Mouse (Mus musculus): ENCODE measurements at regions not wholly inside any gene's neighbourhood (a gene's known extent, or its start where the extent isn't known, plus 50 kb on each side); places are given as distances from the start of the nearest gene placed in this dataset.

DNA sequence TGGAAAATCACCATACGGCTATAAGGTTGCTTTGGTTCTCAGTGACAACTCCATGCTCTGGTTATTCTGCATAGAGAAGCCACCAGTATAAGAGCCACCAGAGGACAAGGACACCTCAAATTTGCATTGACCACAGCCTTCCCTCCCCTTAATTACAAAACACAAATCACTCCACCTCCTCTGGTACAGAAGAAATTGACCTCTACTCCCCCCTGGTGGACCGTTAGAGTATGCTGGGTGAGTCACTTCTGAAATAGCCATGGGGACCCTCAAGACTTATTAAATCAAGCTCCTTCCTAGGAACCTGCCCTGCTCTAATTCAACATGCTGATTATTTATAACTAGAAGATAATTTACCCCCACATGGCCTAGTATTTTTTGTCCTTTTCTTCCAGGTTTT lies 139.6 kb upstream of the Smarca2 start:
- no peak overlapping the region for H3K9ac ChIP-seq (replicated peaks; ENCODE audit: low read depth, low read length)
- no peak overlapping the region for H3K4me2 ChIP-seq (ENCODE audit: low read depth, low read length)
- no peak for TF ChIP-seq EP300 (IDR thresholded peaks at IDR 0.05; ENCODE audit: low read depth)
- TF ChIP-seq CTCF (IDR thresholded peaks at IDR 0.05; ENCODE audit: low read depth): peak; percentile 58
- H3K27me3 ChIP-seq (ENCODE audit: control insufficient read depth, insufficient read depth, low read length): no peaks in the 10 kb centered on the region
- H3K4me3 ChIP-seq (ENCODE audit: low read depth, low read length): no peak overlapping the region
- H3K4me1 ChIP-seq (ENCODE audit: control insufficient read depth, insufficient read depth): no peaks in the 10 kb centered on the region
- ATAC-seq (ENCODE audit: insufficient read depth, low read depth) (no peak), DNase-seq (ENCODE audit: low spot score) (peak; percentile 22)
- H3K27ac ChIP-seq (ENCODE audit: low read depth): no peak overlapping the region
- no peaks in the 10 kb centered on the region for H3K36me3 ChIP-seq (replicated peaks; ENCODE audit: control insufficient read depth, insufficient read depth, low read length)
- no peaks in the 10 kb centered on the region for H3K9me3 ChIP-seq (replicated peaks; ENCODE audit: control insufficient read depth, low read length)
- 33% methylated on average over 2 of the region's 2 CpGs for WGBS

DNA sequence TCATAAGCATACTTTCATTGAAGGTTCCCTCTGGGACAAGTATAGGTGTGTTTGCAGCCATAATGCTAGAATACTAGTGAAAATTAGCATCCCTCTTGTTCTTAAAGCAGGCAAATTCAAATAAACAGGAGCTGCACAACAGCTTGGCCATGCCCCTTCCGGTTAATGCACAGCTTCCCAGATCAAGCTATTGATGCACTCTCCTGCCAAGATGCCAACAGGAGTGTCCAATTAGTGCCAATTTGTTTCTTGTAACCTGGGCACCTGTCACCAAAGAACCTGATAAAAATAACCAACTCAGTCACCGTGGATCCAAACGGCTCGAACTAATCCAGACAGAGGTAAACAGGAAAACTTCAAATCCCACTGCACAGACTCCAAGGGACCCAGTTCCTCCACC lies 138.6 kb upstream of the Smarca2 start:
- DNase-seq (ENCODE audit: low spot score): no peak
- WGBS: 62% methylated on average over 4 of the region's 4 CpGs
- Histone ChIP-seq H3K4me3 (ENCODE audit: low read depth, low read length) (no peak overlapping the region), H3K4me2 (ENCODE audit: low read depth, low read length) (no peak overlapping the region), H3K9ac (replicated peaks; ENCODE audit: low read depth, low read length) (no peak overlapping the region), H3K4me1 (ENCODE audit: control insufficient read depth, insufficient read depth) (no peaks in the 10 kb centered on the region), H3K36me3 (replicated peaks; ENCODE audit: control insufficient read depth, insufficient read depth, low read length) (no peaks in the 10 kb centered on the region), H3K27ac (ENCODE audit: low read depth) (no peak overlapping the region), H3K27me3 (ENCODE audit: control insufficient read depth, insufficient read depth, low read length) (no peaks in the 10 kb centered on the region), H3K9me3 (replicated peaks; ENCODE audit: control insufficient read depth, low read length) (no peaks in the 10 kb centered on the region)
- no peak for ATAC-seq (ENCODE audit: insufficient read depth, low read depth)
- TF ChIP-seq CTCF (IDR thresholded peaks at IDR 0.05; ENCODE audit: low read depth) (no peak), EP300 (IDR thresholded peaks at IDR 0.05; ENCODE audit: low read depth) (no peak)

GRCm38 (mm10) chr19:26467179-26467651 lies 137.6 kb upstream of the Smarca2 start:
- Histone ChIP-seq H3K36me3 (replicated peaks; ENCODE audit: control insufficient read depth, insufficient read depth, low read length) (no peaks in the 10 kb centered on the region), H3K27me3 (ENCODE audit: control insufficient read depth, insufficient read depth, low read length) (no peaks in the 10 kb centered on the region), H3K4me2 (ENCODE audit: low read depth, low read length) (no peak overlapping the region), H3K4me3 (ENCODE audit: low read depth, low read length) (no peak overlapping the region), H3K4me1 (ENCODE audit: control insufficient read depth, insufficient read depth) (no peaks in the 10 kb centered on the region), H3K9me3 (replicated peaks; ENCODE audit: control insufficient read depth, low read length) (no peaks in the 10 kb centered on the region), H3K9ac (replicated peaks; ENCODE audit: low read depth, low read length) (no peak overlapping the region), H3K27ac (ENCODE audit: low read depth) (no peak overlapping the region)
- WGBS: 45% methylated on average over 5 of the region's 5 CpGs
- TF ChIP-seq CTCF (IDR thresholded peaks at IDR 0.05; ENCODE audit: low read depth): no peak
- TF ChIP-seq EP300 (IDR thresholded peaks at IDR 0.05; ENCODE audit: low read depth): no peak
- ATAC-seq (ENCODE audit: insufficient read depth, low read depth) (no peak), DNase-seq (ENCODE audit: low spot score) (no peak)

GRCm38 (mm10) chr19:26472659-26473058 lies 132.2 kb upstream of the Smarca2 start:
- H3K27me3 ChIP-seq (ENCODE audit: control insufficient read depth, insufficient read depth, low read length): no peaks in the 10 kb centered on the region
- ATAC-seq (ENCODE audit: insufficient read depth, low read depth) (no peak), DNase-seq (ENCODE audit: low spot score) (no peak)
- H3K4me3 ChIP-seq (ENCODE audit: low read depth, low read length): no peak overlapping the region
- 60% methylated on average over 1 of the region's 1 CpGs for WGBS
- H3K36me3 ChIP-seq (replicated peaks; ENCODE audit: control insufficient read depth, insufficient read depth, low read length): no peaks in the 10 kb centered on the region
- no peak overlapping the region for H3K4me2 ChIP-seq (ENCODE audit: low read depth, low read length)
- no peak for TF ChIP-seq EP300 (IDR thresholded peaks at IDR 0.05; ENCODE audit: low read depth)
- no peak for TF ChIP-seq CTCF (IDR thresholded peaks at IDR 0.05; ENCODE audit: low read depth)
- no peak overlapping the region for H3K27ac ChIP-seq (ENCODE audit: low read depth)
- H3K9ac ChIP-seq (replicated peaks; ENCODE audit: low read depth, low read length): no peak overlapping the region
- no peaks in the 10 kb centered on the region for H3K9me3 ChIP-seq (replicated peaks; ENCODE audit: control insufficient read depth, low read length)
- H3K4me1 ChIP-seq (ENCODE audit: control insufficient read depth, insufficient read depth): 0 out of 2 replicates have a peak, but pooled peaks cover 3% of the 10 kb centered on the region

- H3K36me3 ChIP-seq (replicated peaks; ENCODE audit: control insufficient read depth, insufficient read depth, low read length): no peaks in the 10 kb centered on the region
- H3K9me3 ChIP-seq (replicated peaks; ENCODE audit: control insufficient read depth, low read length): no peaks in the 10 kb centered on the region
- no peak for DNase-seq (ENCODE audit: low spot score)
- no peak overlapping the region for H3K9ac ChIP-seq (replicated peaks; ENCODE audit: low read depth, low read length)
- H3K4me2 ChIP-seq (ENCODE audit: low read depth, low read length): no peak overlapping the region
- ATAC-seq (ENCODE audit: insufficient read depth, low read depth): no peak
- WGBS: 80% methylated on average over 3 of the region's 3 CpGs
- no peak overlapping the region for H3K27ac ChIP-seq (ENCODE audit: low read depth)
- no peak for TF ChIP-seq CTCF (IDR thresholded peaks at IDR 0.05; ENCODE audit: low read depth)
- 0 out of 2 replicates have a peak, but pooled peaks cover 3% of the 10 kb centered on the region for H3K4me1 ChIP-seq (ENCODE audit: control insufficient read depth, insufficient read depth)
- no peaks in the 10 kb centered on the region for H3K27me3 ChIP-seq (ENCODE audit: control insufficient read depth, insufficient read depth, low read length)
- no peak overlapping the region for H3K4me3 ChIP-seq (ENCODE audit: low read depth, low read length)
Observed at GRCm38 (mm10) chr19:26473211-26473610, 131.6 kb upstream of the Smarca2 start.

DNA sequence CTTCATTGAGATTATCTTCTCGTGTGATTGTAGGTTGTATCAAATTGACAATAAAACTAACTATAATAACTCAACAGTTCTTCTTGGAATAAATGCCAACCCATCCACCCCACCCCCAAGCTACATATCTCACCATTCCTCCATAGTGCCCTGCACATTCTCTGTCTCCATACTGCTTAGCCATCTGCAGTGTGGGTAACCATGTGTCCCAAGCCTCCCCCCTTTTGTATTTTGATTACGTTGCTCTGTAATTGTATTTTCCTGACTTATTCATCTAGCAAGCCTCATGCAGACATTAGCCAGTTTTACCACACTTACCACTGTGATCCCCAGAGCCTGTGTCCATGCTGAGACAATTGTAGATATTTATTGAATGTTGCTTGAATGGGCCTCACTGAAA lies 129.7 kb upstream of the Smarca2 start:
- H3K9ac ChIP-seq (replicated peaks; ENCODE audit: low read depth, low read length): no peak overlapping the region

More for the DNA sequence above, 129.7 kb upstream of the Smarca2 start:
- WGBS: 84% methylated on average over 2 of the region's 2 CpGs
- DNase-seq (ENCODE audit: low spot score) (no peak), ATAC-seq (ENCODE audit: insufficient read depth, low read depth) (no peak)
- H3K4me3 ChIP-seq (ENCODE audit: low read depth, low read length): no peak overlapping the region
- H3K9me3 ChIP-seq (replicated peaks; ENCODE audit: control insufficient read depth, low read length): no peaks in the 10 kb centered on the region
- no peak overlapping the region for H3K4me2 ChIP-seq (ENCODE audit: low read depth, low read length)
- no peaks in the 10 kb centered on the region for H3K27me3 ChIP-seq (ENCODE audit: control insufficient read depth, insufficient read depth, low read length)
- TF ChIP-seq CTCF (IDR thresholded peaks at IDR 0.05; ENCODE audit: low read depth) (no peak), EP300 (IDR thresholded peaks at IDR 0.05; ENCODE audit: low read depth) (no peak)
- H3K4me1 ChIP-seq (ENCODE audit: control insufficient read depth, insufficient read depth): 0 out of 2 replicates have a peak, but pooled peaks cover 3% of the 10 kb centered on the region
- H3K27ac ChIP-seq (ENCODE audit: low read depth): no peak overlapping the region
- H3K36me3 ChIP-seq (replicated peaks; ENCODE audit: control insufficient read depth, insufficient read depth, low read length): no peaks in the 10 kb centered on the region

Data from heart, postnatal 0 days (tissue).